Mouse (Mus musculus) bone marrow macrophage, adult 2 months (primary cell): ENCODE measurements around the gene Troap. TPM values are rescaled to one million over a fixed set of nuclear protein-coding genes. Genes with fewer than 3 reads are reported as not detected.

Source experiments
- H3K27ac ChIP-seq: 2 replicates; pipeline ENCODE4 v1.5.1; 2012; ENCODE audit warnings: low read depth, low read length; ENCODE audit not compliant: insufficient read depth
- H3K4me1 ChIP-seq: 2 replicates; pipeline ENCODE4 v1.6.1; 2012; ENCODE audit warnings: low read length; ENCODE audit not compliant: control insufficient read depth, insufficient read depth
- H3K4me3 ChIP-seq: 2 replicates; pipeline ENCODE4 v1.5.1; 2012; ENCODE audit warnings: mild to moderate bottlenecking, low read length, moderate library complexity; ENCODE audit not compliant: insufficient read depth
- CTCF ChIP-seq: IDR thresholded peaks from 2 replicates; pipeline ENCODE4 v1.5.1; 2012; ENCODE audit warnings: low read depth, mild to moderate bottlenecking, low read length, moderate library complexity
- POLR2A ChIP-seq: IDR thresholded peaks from 2 replicates; pipeline ENCODE4 v1.6.1; 2012; ENCODE audit warnings: mild to moderate bottlenecking, low read depth, low read length, borderline replicate concordance
- polyA plus RNA-seq: library from polyadenylated mRNA; stranded (reverse); fragments of >200 nt; gene quantifications from 2 replicates; pipeline ENCODE4 v1.2.4, GENCODE M21; 2012; ENCODE audit not compliant: missing spikeins, insufficient read depth, insufficient read length

The Troap gene
- polyA plus RNA-seq, 1 experiment, result 15.6 TPM

DNA sequence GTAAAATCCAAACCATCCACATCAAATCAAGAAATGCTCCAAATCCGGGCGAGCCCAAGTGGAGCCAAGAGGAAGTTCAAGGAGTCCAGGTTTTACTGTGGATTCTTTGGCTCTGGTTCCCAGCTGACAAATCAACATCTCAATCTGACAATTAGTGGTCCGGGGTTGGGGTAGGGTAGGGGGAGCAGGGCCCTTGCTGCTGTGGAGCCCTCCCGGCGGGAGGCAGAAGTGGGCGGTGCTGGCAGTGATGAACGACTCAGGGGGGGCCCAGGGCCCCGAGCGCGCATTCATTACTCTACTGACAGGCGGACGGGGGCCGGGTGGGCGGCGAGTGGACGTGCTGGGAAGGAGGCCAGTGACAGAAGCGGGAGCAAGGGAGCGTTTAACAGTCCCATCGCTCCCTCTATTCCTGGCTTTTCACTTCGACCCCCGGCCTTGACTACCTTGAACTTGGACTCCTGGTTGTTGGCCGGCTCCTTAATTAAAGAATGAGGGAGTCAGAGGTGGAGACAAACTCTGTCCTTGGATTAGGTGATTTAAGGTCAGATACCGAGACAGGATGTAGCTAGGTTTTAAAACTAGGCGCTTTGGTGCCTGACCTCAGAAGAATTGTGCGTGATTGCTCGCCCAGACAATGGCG, 20.4 kb downstream of the Troap start:
- no peak overlapping the region for H3K27ac ChIP-seq
- H3K4me1 ChIP-seq, result no peaks in the 10 kb centered on the region
- H3K4me3 ChIP-seq, result no peak overlapping the region
- TF ChIP-seq POLR2A (no peak), CTCF (no peak)

DNA sequence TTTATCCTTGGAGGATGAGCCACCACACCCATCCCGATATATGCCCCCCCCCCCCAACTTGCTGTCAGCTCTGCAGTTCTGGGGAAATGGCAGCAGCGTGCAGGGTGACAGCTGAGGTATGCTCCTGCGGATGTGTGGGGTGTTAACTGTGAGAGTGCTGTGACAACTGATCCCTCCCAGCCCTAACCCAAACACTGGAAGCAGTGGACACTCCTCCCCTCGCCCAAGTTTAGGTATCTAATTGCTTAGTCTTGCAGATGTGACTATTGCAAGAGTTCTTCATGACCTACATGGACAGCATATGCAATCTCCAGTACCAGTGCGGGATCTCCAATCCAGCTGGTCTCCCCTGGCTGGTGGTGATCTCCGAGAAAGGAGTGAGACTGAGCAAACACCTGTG, 21.0 kb downstream of the Troap start:
- no peak for TF ChIP-seq POLR2A
- no peak for TF ChIP-seq CTCF
- Histone ChIP-seq H3K4me3 (no peak overlapping the region), H3K27ac (no peak overlapping the region), H3K4me1 (no peaks in the 10 kb centered on the region)

DNA sequence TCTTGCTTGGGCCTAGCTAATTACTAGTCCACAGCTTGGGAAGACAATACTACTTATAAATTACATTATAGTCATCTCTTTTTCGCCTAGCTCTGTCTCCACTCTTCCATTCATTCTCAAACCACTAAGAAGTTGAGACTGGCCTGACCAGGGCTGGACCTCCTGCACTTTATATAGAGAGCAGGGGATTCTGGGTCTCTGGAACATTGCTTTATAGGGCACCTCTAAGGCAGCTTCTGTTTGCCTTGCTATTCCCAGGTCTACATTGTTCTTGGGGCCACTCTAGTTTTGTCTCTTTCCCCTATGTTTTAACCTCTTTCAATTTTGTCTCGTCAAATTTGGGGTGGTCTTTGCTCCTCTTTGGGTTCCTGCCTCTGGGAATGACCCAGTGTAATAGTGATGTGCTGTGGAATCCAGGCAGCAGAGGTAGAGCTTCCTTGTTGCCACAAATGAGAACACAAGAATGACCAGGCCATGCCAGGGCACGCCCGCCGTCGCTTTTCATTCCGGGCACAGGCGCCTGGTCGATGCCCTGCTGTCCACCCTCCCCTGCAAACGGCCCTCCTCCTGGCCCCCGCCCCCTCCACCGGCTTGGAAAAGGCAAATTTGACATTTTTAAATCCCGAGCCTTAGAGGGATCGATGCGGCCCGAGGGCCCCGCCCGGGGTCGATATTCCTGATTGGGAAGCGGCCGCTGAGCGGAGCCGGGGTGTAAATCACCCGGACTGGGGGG, 21.9 kb downstream of the Troap start:
- TF ChIP-seq CTCF, result no peak
- no peak for TF ChIP-seq POLR2A
- Histone ChIP-seq H3K4me3 (no peak overlapping the region), H3K4me1 (no peaks in the 10 kb centered on the region), H3K27ac (no peak overlapping the region)

DNA sequence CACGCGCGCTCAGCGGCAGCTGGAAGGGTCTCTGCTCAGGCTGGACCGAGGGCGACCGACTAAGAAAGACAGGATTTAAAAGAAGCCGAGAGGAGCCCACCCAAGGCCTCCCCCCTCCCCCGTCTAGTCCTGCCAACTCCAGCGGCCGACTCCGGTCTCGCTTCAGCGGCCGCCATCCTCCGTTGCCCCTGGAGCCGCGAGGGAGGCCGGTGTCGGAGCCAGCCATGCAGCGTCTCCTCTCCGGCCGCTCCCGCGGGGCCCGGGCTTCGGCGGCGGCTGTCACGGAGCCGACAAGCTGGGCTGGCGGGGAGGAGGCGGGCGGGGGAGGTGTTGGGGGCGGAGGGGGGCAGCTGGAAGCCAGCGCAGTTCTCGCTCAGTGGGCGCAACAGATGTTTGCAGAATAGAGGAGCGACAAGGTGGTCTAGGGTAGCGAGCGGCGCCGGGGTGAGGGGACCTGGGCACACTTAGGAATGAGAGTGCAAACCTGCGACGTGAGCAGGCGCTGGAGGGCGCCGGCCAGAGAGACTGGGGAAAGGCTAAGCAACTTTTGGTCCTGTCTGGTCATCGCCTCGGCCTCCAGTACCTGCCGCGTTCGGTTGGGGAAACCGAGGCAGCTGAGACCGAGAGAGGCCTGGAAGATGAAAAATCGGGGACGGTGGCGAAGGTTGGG, 22.6 kb downstream of the Troap start:
- Histone ChIP-seq H3K27ac (no peak overlapping the region), H3K4me3 (peak overlapping the region; percentile 46), H3K4me1 (no peaks in the 10 kb centered on the region)
- TF ChIP-seq POLR2A, result no peak
- no peak for TF ChIP-seq CTCF

DNA sequence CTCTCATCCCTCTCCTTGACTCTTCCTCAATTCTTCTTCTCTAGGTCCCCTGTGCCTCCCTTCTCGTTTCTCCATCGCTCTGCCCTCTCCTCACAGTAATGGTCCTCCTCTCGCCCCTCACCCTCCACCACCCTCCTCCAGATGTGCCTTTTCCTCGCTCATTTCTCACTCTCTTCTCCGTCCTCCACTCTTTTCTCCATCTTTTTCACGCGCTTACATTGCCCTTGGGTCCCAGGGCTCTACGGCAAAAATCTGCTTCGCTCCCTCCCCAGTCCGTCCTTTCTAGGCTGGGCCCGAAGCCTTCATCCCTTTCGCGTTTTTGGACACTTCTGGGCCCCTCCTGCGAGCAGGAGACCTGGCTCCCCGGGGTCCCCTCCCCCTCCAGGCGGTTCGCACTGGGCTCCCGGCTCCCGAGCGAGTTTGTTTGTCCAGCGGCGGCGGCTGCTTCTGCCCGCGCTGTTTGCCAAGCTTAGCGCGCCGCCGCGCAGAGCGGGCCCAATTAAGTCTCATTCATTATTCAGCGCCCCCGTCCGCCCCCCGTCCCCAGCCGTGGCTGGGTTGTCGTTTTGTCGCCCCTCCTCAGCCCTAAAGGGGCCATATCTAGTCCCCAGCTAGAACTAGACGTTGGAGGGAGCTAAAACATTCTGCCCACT, 23.6 kb downstream of the Troap start:
- Histone ChIP-seq H3K4me3 (peak overlapping the region; percentile 37), H3K27ac (no peak overlapping the region), H3K4me1 (no peaks in the 10 kb centered on the region)
- no peak for TF ChIP-seq POLR2A
- no peak for TF ChIP-seq CTCF

DNA sequence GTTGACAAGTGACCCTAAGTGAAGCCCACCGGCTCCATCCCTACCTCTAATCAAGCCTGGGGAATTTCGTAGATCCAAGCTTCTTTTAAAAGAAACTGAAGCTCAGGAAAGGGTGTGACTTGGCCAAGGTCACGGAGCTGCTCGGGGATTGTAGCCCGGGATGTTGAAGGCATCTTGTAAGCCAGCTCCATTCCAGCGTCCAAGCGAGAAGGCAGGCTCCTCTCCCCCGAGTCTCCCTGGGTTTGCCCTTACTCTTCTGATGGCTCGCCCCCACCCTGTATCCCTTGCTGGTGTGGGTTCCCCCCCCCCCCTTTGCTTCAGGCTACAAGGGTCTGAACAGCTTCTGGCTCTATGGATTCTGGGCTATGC, 24.1 kb downstream of the Troap start:
- no peak overlapping the region for H3K27ac ChIP-seq
- no peak for TF ChIP-seq CTCF
- no peak for TF ChIP-seq POLR2A
- no peaks in the 10 kb centered on the region for H3K4me1 ChIP-seq
- peak overlapping the region; percentile 37 for H3K4me3 ChIP-seq

DNA sequence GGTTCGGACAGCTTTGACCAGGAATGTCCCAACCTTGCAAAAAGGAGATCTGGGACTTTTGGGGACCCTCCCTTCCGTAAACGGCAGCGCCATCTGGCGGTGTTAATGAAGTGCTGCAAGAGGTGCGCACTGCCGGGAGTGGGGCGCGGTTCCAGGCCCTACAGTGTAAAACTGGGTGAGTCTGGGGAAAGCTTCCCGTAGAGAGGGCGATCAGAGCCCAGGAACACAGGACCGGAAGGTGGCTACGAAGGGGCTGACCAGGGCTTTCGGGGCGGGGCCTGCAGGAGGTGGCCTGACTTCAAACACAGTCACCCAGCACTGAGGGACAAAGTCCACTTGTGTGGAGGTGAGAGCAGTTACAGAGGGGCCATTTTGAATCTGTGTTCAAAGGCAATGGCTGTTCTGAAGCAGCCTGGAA, 24.8 kb downstream of the Troap start:
- H3K27ac ChIP-seq, result no peak overlapping the region
- peak overlapping the region; percentile 9; the same call in 1 of the 2 replicates for H3K4me3 ChIP-seq
- no peaks in the 10 kb centered on the region for H3K4me1 ChIP-seq
- TF ChIP-seq POLR2A (no peak), CTCF (peak; percentile 97)

DNA sequence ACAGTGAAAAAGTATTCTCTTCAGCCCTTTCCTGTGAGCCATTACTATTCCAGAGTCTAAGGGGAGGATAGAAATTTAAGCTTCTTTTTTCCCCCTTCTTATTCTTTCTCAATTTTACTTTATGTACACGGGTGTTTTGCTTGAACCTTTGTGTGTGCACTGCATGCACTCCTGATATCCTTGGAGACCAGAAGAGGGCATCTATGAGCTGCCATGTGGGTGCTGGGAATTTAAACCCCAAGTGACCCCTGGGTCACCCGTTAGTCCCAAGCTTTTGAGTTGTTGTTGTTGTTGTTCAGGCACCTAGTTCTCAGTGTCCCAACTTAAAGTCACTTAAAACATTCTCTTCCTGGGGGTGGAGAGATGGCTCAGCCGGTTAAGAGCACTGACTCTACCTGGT, 25.6 kb downstream of the Troap start:
- no peak for TF ChIP-seq POLR2A
- TF ChIP-seq CTCF, result no peak
- no peaks in the 10 kb centered on the region for H3K4me1 ChIP-seq
- H3K27ac ChIP-seq, result no peak overlapping the region
- H3K4me3 ChIP-seq, result no peak overlapping the region

DNA sequence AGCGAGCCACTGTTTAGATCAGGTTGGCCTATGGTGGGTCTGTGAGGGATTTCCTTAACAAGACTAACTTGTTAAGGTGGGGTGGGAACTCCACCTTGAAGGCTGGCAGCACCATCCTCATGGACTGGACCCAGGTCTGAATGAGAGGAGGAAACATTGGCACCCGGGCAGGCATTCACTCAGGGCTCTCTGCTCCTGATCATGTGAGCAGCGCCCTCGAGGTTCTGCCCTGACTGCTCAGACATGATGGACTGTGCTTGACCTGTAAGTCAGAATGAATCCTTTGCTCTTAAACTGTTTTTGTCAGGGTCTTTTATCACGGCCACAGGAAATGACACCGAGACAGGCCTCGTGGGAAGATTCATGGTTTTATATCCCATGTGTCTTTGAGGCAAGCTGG, 30.9 kb downstream of the Troap start:
- no peak overlapping the region for H3K27ac ChIP-seq
- H3K4me1 ChIP-seq, result peaks cover 5% of the 10 kb centered on the region; the same call in 1 of the 2 replicates
- no peak overlapping the region for H3K4me3 ChIP-seq
- TF ChIP-seq CTCF (no peak), POLR2A (no peak)

DNA sequence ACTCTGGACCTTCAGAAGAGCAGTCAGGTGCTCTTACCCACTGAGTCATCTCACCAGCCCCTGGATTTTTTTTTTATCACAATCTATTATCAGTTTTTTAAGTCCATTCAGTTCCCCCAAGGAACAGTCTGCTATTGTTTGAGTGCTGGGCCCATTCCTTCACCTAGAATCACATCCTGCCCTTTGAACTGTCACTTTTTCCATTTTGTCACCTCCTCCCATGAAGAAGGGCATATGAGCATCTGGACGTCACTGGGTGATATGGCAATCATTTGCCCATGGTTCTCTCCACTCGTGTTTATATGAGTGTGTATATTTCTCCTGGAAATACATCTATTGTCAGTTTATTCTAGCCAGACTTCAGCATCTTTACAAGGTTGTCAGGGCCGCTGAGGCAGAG, 33.5 kb downstream of the Troap start:
- Histone ChIP-seq H3K27ac (no peak overlapping the region), H3K4me1 (peaks cover 6% of the 10 kb centered on the region; the same call in 1 of the 2 replicates)
- TF ChIP-seq CTCF, result no peak

More for the DNA sequence above, 33.5 kb downstream of the Troap start:
- no peak overlapping the region for H3K4me3 ChIP-seq
